Mouse (Mus musculus): Measurements from ENCODE around the gene Pus7l. TPM values are rescaled to one million over a fixed set of nuclear protein-coding genes. Genes with fewer than 3 reads are reported as not detected.

The Pus7l gene
- polyA plus RNA-seq (2016; fragmentation: Nextera tagmentation; extraction: Ambion mirVana) = 6.2 and 7.1 TPM in 2 replicates

DNA sequence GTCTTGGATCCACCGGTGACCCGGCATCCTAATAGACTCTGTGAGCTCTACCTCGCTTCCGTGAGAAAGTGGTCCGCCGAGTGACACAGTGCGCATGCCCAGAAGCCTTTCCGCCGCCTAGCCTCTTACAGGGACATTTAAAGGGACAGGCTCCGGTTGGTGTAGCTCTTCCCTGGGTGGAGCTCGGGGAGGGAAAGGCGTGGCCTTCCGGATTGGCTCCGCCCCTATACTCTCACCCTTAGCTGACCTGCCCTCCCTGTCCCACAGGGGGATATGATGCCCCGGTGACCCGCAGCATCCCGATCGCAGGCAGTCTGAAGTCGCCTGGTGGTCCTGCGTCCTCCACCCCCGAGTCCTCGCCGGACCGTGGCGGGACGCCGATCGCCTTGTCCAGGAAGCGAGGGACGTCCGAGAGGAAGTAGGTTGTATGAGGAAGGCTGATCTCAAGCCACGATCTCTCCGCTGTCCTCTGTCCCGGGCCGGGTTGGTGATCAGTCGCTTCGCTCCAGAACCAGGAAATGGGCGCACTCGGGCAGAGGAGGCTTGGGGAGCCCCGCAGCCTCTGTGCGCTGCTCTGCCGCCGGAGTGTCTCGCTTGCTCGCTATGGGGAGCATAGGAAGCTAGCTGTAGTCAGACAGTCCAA is at the start of gene Pus7l, which contains the start of gene Irak4:
TSS of gene Pus7l (minus strand) at position 139 of the 643 bp plus-strand sequence.
TSS of gene Irak4 (plus strand) at position 235 of the 643 bp plus-strand sequence.
- Histone ChIP-seq H3K27me3 (no peaks in the 10 kb centered on the region), H3K9me3 (no peaks in the 10 kb centered on the region), H3K36me3 (no peaks in the 10 kb centered on the region), H3K4me3 (peak within 1 kb of the TSS; percentile 69), H3K27ac (replicated peaks) (0 out of 2 replicates have a peak within 1 kb of the TSS, but pooled peaks have one; percentile 26), H3K4me1 (peaks cover 6% of the 10 kb centered on the region; the same call in 1 of the 2 replicates), H3K4me2 (replicated peaks) (peak within 1 kb of the TSS; percentile 74), H3K9ac (replicated peaks) (peak within 1 kb of the TSS; percentile 65)
- WGBS = under 1% methylated on average over 45 of the region's 45 CpGs
- peak; percentile 98 for ATAC-seq (ENCODE audit: low FRiP score, low read depth)

DNA sequence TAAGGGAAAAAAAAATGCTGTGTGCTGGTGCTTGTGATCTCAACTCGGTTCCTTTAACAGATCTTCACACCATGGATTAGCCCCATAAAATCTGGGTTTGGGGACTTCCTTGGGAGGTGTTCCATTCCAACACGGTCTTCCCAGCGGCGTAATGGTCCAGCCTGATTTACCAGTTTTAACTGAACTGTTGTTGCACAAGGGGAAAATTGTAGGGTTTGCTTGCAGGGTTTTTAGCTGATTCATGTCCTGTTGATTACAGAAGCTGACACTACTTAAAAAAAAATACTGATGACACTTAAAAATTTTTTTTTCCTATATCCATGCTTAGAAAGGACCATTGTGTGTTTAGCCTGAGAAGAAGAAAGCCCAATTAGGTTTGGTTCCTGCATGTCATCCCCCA is 48.0 kb upstream of the Pus7l start:
- Histone ChIP-seq H3K36me3 (no peaks in the 10 kb centered on the region), H3K27ac (replicated peaks) (no peak overlapping the region), H3K4me1 (peaks cover 13% of the 10 kb centered on the region), H3K4me2 (replicated peaks) (no peak overlapping the region), H3K9me3 (no peaks in the 10 kb centered on the region), H3K9ac (replicated peaks) (no peak overlapping the region), H3K27me3 (no peaks in the 10 kb centered on the region), H3K4me3 (no peak overlapping the region)
- no peak for ATAC-seq (ENCODE audit: low FRiP score, low read depth)
- 88% methylated on average over 4 of the region's 4 CpGs for WGBS

DNA sequence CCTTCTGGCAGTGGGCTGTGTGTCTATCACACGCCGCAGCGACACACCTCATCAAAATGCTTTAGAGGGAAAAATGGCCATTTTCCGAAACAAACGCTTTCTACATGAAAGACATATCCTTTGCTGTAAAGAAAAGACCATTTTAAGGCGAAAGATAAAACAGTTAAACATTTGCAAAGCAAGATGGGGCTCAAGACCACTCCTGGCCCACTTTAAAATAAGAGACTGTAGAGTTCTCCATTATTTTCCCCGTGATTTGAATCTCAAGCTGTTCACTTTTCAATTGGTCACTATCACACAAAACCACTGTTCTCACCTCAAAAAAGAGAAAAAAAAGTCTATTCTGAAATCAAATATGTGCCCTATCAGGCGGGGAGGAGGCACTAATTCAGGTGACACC is 46.7 kb upstream of the Pus7l start:
- no peaks in the 10 kb centered on the region for H3K9me3 ChIP-seq
- H3K4me2 ChIP-seq (replicated peaks) = peak overlapping the region; percentile 53
- no peaks in the 10 kb centered on the region for H3K27me3 ChIP-seq
- peak overlapping the region; percentile 91 for H3K4me3 ChIP-seq
- 0 out of 2 replicates have a peak, but pooled peaks have one; percentile 7 for ATAC-seq (ENCODE audit: low FRiP score, low read depth)
- no peak overlapping the region; the same call in 1 of the 2 replicates for H3K9ac ChIP-seq (replicated peaks)
- 11% methylated on average over 8 of the region's 8 CpGs for WGBS
- H3K27ac ChIP-seq (replicated peaks) = no peak overlapping the region
- H3K4me1 ChIP-seq = peaks cover 13% of the 10 kb centered on the region
- peaks cover 8% of the 10 kb centered on the region for H3K36me3 ChIP-seq

DNA sequence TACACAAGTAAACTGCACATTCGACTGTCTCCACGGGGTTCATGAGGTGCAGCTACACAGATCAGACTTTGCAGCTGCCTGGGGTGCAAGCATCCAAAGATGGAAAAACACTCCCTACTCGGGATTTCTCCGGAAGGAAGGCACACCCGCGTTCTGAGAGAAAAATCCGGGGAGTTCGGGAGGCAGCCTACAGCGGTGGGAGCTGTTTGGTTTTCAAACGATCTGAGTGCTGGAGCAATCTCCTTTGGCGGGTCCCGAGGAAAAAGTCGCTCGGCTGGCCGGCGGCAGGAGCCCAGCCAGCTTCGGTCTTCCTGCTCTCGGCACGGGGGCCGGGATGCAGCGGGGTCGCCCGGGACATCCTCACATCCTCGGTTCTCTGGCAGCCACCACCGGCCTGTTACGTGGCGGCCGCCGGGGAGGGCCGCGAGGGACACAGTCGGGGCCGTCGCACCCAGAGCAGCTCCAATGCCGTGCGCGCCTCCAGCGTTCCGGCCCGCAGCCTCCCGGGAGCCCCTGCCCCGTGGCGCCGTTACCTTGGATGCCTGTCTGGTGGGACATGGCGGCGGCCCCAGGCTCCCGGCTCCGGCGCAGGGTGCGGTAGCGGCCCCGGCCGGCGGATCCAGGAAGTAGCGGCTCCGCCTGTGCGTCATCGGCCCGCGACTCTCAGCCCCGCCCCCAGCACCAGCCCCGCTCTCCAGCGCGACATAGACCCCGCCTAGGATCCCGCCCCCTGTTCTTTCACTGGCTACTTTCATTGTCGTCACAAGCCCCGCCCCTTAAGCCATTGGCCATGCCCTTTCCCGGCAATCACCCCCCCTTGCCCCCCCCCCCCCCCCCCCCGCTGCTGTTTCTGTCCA is 46.1 kb upstream of the Pus7l start, which contains the start of gene Twf1:
TSS of gene Twf1 (minus strand) at position 671 of the 857 bp plus-strand sequence.
- Histone ChIP-seq H3K27ac (replicated peaks) (peak within 1 kb of the TSS; percentile 77), H3K4me2 (replicated peaks) (peak within 1 kb of the TSS; percentile 76), H3K9ac (replicated peaks) (peak within 1 kb of the TSS; percentile 93), H3K4me1 (peaks cover 13% of the 10 kb centered on the region), H3K27me3 (no peaks in the 10 kb centered on the region), H3K4me3 (peak within 1 kb of the TSS; percentile 91), H3K9me3 (no peaks in the 10 kb centered on the region), H3K36me3 (peaks cover 14% of the 10 kb centered on the region)
- 0% methylated on average over 66 of the region's 70 CpGs for WGBS
- ATAC-seq (ENCODE audit: low FRiP score, low read depth) = peak; percentile 100

DNA sequence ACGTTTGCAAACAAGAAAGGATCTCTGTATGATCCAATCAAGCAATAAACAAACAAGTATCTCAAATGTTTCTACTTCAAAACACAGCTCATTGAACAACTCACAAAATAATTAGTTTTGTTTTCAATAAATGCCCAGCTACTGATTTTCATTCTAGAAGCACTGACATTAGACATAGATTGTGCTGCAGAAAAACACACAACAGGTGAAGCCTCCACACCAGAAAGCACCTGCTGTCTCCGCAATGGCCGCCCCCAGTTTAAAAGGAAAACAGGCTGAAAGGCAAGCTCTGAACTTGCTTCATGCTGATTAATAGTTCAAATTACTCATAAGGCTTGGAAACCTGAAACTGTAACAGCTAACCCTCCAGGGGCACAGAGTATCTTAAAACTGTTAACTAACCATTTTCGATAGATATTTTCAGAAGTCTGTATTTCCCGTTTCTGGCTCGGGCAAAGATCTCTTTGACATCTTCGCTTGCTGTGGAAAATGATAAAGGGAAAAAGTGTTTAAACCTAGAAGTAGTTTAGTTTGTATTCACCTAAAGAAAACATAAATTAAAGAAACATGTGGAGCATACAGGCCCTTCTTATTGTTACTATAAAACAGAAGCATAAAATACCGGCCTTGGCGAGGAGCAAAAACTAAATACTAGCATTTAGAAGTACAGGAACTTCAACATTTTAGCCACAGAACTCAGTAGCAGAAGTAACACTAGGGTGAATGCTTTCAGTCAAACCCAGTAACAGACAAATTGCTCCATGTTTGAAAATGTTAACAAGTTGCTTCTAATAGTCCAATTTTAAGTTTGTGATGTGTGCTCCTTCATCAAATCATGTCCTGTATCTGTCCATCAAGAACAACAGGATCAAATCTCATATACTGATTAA is 44.7 kb upstream of the Pus7l start:
- H3K27me3 ChIP-seq = no peaks in the 10 kb centered on the region
- no peak overlapping the region for H3K4me3 ChIP-seq
- H3K4me2 ChIP-seq (replicated peaks) = peak overlapping the region; percentile 76; the same call in 1 of the 2 replicates
- WGBS = 89% methylated on average over 9 of the region's 9 CpGs
- ATAC-seq (ENCODE audit: low FRiP score, low read depth) = no peak
- no peak overlapping the region for H3K9ac ChIP-seq (replicated peaks)
- peaks cover 13% of the 10 kb centered on the region for H3K4me1 ChIP-seq
- peaks cover 28% of the 10 kb centered on the region for H3K36me3 ChIP-seq
- no peaks in the 10 kb centered on the region for H3K9me3 ChIP-seq
- H3K27ac ChIP-seq (replicated peaks) = no peak overlapping the region

DNA sequence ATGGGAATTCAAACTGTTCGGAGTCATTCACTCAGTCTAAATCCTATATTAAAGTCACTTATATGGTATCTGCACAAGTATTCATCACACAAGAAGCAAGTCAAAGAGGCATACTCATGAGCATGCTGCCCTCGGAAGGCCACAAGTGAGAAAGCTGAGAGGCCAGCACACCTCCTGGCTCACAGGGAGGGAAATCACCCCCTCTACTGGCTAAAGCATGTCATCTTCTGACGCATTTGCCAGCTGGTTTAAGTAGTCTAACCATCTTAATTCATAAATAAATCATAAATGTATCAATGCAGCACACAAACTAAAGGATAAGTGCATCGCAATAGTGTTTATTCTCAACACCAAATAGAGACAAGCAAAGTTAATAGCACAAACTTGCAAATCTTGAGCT is 41.4 kb upstream of the Pus7l start:
- H3K36me3 ChIP-seq = peaks cover 59% of the 10 kb centered on the region
- no peak for ATAC-seq (ENCODE audit: low FRiP score, low read depth)

DNA sequence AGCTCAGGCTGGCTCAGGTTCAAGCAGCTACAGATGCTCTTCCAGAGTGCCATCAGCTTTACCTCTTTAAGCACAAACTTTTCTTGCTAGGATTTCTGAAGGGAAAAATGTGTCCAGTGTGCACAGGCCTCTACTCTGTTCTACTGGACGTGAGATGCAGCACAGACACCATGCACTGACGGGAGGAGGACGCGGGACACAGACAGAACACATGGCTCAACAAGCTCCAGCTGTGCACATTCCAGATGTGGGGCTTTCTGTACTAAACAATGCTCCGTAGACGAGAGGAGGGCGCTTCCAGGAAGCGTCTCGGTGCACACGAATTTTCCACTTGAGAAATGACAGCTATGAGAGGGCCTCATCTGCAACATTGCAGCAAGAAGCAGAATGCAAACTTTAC is 39.8 kb upstream of the Pus7l start:
- Histone ChIP-seq H3K36me3 (peaks cover 69% of the 10 kb centered on the region), H3K4me1 (peaks cover 4% of the 10 kb centered on the region), H3K27me3 (no peaks in the 10 kb centered on the region), H3K9me3 (no peaks in the 10 kb centered on the region), H3K4me3 (no peak overlapping the region), H3K9ac (replicated peaks) (no peak overlapping the region), H3K4me2 (replicated peaks) (no peak overlapping the region), H3K27ac (replicated peaks) (no peak overlapping the region)
- 91% methylated on average over 10 of the region's 10 CpGs for WGBS
- no peak for ATAC-seq (ENCODE audit: low FRiP score, low read depth)

More for the DNA sequence above, 41.4 kb upstream of the Pus7l start:
- no peak overlapping the region for H3K27ac ChIP-seq (replicated peaks)
- no peak overlapping the region for H3K4me3 ChIP-seq
- H3K4me1 ChIP-seq = peaks cover 13% of the 10 kb centered on the region
- H3K4me2 ChIP-seq (replicated peaks) = no peak overlapping the region
- no peaks in the 10 kb centered on the region for H3K27me3 ChIP-seq
- no peaks in the 10 kb centered on the region for H3K9me3 ChIP-seq
- WGBS = 85% methylated on average over 4 of the region's 4 CpGs
- H3K9ac ChIP-seq (replicated peaks) = no peak overlapping the region

DNA sequence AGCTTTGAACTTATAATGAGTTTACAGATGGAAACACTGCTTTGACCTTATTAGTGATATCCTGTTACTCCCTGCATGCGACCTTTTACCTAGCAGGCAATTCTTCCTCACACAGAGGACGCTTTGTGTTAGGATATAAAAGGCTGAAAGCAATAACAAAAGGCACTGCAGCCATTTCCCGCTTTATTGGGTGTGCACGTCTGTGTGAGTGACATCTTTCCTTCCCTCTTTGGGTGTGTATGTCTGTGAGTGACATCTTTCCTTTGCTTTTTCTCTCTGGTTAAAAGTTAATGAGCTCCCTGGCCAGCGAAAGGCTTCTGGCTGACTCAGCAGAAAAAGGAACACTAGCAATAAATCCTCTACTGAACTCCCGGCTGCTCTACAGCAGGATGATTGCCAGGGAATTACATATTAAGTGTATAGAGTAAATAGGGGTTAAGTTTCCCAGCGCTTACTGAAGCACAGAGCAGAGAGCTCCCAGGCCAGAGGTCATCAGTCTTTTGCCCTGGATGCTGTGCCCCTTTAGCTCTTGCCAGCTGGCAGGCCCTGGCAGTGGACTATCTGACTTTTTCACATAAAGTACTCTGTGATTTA is 38.8 kb upstream of the Pus7l start:
- Histone ChIP-seq H3K27me3 (no peaks in the 10 kb centered on the region), H3K9me3 (no peaks in the 10 kb centered on the region), H3K36me3 (peaks cover 71% of the 10 kb centered on the region), H3K9ac (replicated peaks) (no peak overlapping the region), H3K4me3 (no peak overlapping the region), H3K27ac (replicated peaks) (no peak overlapping the region), H3K4me1 (no peaks in the 10 kb centered on the region), H3K4me2 (replicated peaks) (no peak overlapping the region)
- no peak for ATAC-seq (ENCODE audit: low FRiP score, low read depth)
- 68% methylated on average over 7 of the region's 7 CpGs for WGBS

DNA sequence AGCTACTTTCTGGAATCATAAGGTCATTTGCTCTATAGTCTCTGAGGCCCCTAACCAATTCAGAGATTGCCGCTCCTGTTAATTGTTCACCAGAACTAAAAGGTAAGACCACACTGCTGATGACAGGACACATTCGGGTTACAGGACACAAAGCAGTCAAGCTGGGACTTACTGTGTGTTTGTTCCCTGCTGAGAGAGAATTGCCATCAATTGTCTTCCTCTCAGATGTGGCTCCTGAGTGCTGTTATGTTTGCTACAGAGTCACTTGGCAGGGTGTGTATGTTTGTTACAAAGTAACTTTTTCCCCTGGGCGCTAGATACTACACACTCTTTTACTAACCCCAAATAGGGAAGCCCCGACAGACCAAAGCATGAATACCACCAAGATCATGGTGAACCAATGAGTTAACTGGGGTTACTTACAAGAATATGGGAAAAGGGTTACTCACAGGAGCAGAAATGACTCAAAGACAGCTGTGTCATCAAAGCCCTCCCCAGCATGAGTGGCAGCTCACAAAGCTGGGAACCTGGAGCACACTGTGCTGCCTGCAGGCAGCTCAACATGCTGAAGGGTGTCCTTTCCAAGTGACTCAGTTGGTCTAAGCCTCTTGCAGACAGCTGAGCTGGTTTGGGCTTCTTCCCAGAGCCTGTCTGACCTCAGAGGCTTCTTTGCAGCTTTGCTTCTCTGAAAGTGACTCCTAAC is 31.4 kb upstream of the Pus7l start:
- H3K4me2 ChIP-seq (replicated peaks) = no peak overlapping the region
- 68% methylated on average over 4 of the region's 4 CpGs for WGBS
- H3K27ac ChIP-seq (replicated peaks) = no peak overlapping the region
- H3K4me3 ChIP-seq = no peak overlapping the region
- H3K27me3 ChIP-seq = no peaks in the 10 kb centered on the region
- H3K9me3 ChIP-seq = no peaks in the 10 kb centered on the region
- no peak for ATAC-seq (ENCODE audit: low FRiP score, low read depth)
- no peaks in the 10 kb centered on the region for H3K4me1 ChIP-seq
- H3K9ac ChIP-seq (replicated peaks) = no peak overlapping the region
- peaks cover 13% of the 10 kb centered on the region for H3K36me3 ChIP-seq

DNA sequence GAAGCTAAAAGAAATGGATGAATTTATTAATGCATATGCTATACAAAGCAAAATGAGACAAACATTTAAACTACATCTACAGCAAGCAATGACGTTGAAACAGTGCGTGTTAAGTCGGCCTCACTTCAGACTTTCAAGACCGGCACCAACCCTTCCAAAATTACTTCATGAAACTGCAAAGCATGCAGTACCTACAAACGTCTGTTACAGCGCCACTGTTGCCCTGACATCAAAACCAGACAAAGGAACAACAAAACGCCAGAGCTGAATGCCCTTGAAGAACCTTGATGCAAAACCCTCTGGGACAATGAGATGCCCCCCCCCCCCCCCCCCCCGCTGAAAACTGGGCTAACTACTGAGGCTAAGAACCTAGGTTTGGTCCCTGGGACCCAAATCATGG is 29.4 kb upstream of the Pus7l start:
- Histone ChIP-seq H3K9ac (replicated peaks) (no peak overlapping the region), H3K27me3 (no peaks in the 10 kb centered on the region), H3K4me1 (no peaks in the 10 kb centered on the region), H3K27ac (replicated peaks) (no peak overlapping the region), H3K36me3 (no peaks in the 10 kb centered on the region), H3K4me3 (no peak overlapping the region), H3K4me2 (replicated peaks) (no peak overlapping the region), H3K9me3 (no peaks in the 10 kb centered on the region)
- no peak for ATAC-seq (ENCODE audit: low FRiP score, low read depth)
- WGBS = 72% methylated on average over 7 of the region's 8 CpGs

DNA sequence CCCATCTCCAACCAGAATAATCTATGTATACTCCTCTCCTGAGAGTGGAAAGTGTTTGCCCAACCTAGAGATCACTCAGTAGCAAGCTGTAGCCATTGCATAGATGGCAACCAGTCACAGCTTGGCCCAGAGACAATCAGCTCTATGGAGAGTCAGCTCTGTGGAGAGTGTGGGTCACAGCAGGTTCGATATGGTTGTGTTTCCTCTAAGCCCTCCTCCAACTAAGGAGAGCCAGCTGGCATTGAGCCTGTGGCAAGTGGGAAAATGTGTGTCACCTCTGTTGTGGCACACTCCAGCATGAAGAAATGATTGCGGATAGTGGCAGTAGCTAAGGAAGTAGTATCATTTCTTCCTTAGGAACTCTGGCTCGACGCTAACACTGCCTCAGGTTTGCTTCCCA is 28.2 kb upstream of the Pus7l start:
- H3K4me2 ChIP-seq (replicated peaks) = no peak overlapping the region
- H3K9ac ChIP-seq (replicated peaks) = no peak overlapping the region
- H3K27ac ChIP-seq (replicated peaks) = no peak overlapping the region
- WGBS = 92% methylated on average over 4 of the region's 4 CpGs
- ATAC-seq (ENCODE audit: low FRiP score, low read depth) = no peak
- no peaks in the 10 kb centered on the region for H3K27me3 ChIP-seq
- no peaks in the 10 kb centered on the region for H3K4me1 ChIP-seq
- H3K36me3 ChIP-seq = no peaks in the 10 kb centered on the region
- no peaks in the 10 kb centered on the region for H3K9me3 ChIP-seq
- H3K4me3 ChIP-seq = no peak overlapping the region
